Mouse (Mus musculus) neutrophil, adult 59 days (primary cell): ENCODE data around the gene Rbbp9. TPM values are rescaled to one million over a fixed set of nuclear protein-coding genes. Genes with fewer than 3 reads are reported as not detected.

Source experiments
- total RNA-seq, 2 experiments: library from RNA; stranded (reverse); gene quantifications; 1 replicate in 1 of 2; 2 replicates in 1 of 2; pipeline ENCODE4 v1.2.4; 2023

Rbbp9 gene
- 1 to 10 TPM; 2.5 to 2.6 TPM for total RNA-seq

GRCm38 (mm10) chr2:144550529-144550928 lies at the start of gene Rbbp9:
Gene Rbbp9 (minus strand): TSS chr2:144550869.

GRCm38 (mm10) chr2:144599831-144600687 lies 49.4 kb upstream of the Rbbp9 start, which contains the start of gene Dtd1:
Gene Dtd1 (plus strand): TSS chr2:144599897.

DNA sequence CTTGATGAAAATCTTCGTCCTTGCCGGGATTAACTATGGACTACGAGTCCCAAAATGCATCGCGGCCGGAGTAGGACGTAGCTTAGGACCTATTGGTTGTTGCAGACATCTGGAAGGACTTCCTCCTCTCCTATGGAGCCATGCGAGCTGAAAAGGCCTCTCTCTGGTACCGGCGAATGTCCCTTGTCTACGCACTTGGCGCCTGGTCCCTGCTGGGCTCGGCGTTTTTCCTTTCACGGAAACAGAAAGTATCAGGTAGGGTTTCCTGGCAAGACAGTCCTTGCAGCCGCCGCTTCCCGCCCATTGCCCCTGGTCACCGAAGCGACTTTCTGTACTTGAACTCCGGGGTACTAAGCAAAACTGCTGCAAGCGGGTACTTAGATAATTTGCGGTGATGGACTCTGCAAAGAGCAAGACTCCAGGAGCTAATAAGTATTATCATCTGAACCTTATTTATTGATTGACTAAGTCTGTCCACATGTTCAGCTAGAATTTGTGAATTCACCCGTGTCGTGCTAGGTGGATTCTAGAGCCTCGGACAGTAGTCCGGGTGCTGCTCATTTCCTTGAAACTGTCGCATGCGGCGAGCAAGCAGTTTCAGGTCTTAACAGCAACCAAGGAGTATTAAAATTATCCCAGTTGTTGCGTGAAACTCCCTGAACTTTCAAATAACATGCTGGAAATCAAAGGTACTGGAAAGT lies 43.4 kb upstream of the Rbbp9 start, which contains the start of gene Smim26:
Gene Smim26, plus strand, starts transcription at position 104 of the 701 bp plus-strand sequence.

GRCm38 (mm10) chr2:144555820-144556552 lies 5.3 kb upstream of the Rbbp9 start, which contains the start of gene Sec23b:
Gene Sec23b (plus strand): TSS chr2:144556229.

DNA sequence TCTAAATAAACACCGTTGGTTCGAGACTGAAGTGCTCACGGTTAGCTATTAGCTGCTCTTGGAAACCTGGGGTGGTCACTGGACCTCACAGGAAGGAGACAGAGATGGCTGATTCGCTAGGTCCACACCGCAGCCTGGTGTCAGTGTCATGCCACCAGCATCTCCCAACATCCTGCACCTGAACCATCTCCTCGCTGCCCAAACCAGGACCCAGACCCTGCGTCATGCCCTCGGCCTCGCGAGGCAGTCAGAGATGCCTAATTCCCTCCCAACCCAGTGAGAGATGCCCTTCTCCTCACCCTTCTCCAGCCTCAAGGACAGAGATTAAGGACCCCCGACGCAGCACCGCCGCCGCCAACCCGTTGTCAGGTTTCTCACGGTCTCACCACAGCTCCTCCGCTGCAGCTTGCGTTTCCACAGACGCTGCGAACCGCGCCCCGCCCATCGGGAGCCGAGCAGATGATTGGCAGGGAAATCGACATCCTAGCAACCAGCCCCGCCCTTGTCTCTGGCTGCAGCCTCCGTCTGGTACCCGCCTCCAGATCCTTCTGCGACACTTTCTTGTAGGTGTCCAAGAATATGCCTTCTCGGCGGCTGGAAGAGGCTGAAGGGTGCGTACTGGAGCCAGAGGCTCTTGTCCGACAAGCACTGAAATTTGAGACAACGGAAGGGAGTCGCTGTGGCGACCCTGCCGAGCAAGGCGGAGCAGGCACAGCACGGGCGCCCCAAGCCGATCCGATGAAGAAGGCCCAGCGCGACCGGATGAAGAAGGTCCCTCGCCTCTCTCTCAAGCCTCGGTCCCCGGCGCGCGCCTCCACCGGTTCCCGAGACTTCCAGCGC lies 23.5 kb downstream of the Rbbp9 start, which contains the start of the genes Dzank1 and Polr3f:
Gene Dzank1, minus strand, starts transcription at position 434 of the 840 bp plus-strand sequence.
Gene Polr3f, plus strand, starts transcription at position 738 of the 840 bp plus-strand sequence.

Other genes with a start within 250 kb of the Rbbp9 start
- gene Ovol2, start 218.7 kb downstream of the Rbbp9 start, total RNA-seq: not detected
- 10 to 100 TPM; 17.4 to 23.0 TPM for gene Kat14, start 181.9 kb downstream of the Rbbp9 start, total RNA-seq
- 1 to 10 TPM; 4.4 to 7.3 TPM for gene Pet117, start 181.9 kb downstream of the Rbbp9 start, total RNA-seq
- not detected for gene Dzank1, start 23.5 kb downstream of the Rbbp9 start, total RNA-seq
- gene Polr3f, start 23.2 kb downstream of the Rbbp9 start, total RNA-seq: 10 to 100 TPM; 20.1 to 24.6 TPM
- gene Sec23b, start 5.4 kb upstream of the Rbbp9 start, total RNA-seq: 10 to 100 TPM; 42.7 to 49.9 TPM
- 1 to 10 TPM; 5.6 to 6.1 TPM for gene Smim26, start 43.2 kb upstream of the Rbbp9 start, total RNA-seq
- 10 to 100 TPM in 1 of 2 experiments, 1 to 10 TPM in 1; 7.9 to 10.4 TPM for gene Dtd1, start 49.0 kb upstream of the Rbbp9 start, total RNA-seq